Mouse (Mus musculus): Measurements from ENCODE around the gene Agpat1.

DNA sequence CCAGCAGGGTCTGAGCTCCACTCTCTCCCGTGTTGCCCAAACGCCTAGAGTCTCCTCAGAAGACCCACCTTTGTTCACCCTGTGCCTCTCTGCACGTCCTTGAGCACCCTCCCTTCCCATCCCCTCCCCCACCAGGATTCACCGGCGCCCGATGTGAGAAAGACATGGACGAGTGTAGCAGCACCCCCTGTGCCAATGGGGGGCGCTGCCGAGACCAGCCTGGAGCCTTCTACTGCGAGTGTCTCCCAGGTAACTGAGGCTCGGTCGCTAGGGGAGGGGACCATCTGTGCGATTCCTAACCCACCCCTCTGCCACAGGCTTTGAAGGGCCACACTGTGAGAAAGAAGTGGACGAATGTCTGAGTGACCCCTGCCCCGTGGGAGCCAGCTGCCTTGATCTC is 31.7 kb upstream of the Agpat1 start:
- TF ChIP-seq CTCF (IDR thresholded peaks at IDR 0.05; ENCODE audit: borderline replicate concordance, extremely low read depth, insufficient read depth, insufficient read length) = no peak
- no peak for TF ChIP-seq POLR2A (IDR thresholded peaks at IDR 0.05; ENCODE audit: borderline replicate concordance, extremely low read depth, insufficient read depth, insufficient read length, poor library complexity, severe bottlenecking)
